Comparison of ENCODE assay signal across 8 mouse cellular contexts in genomic region chr4:132074933-132075769, GRCm38 (mm10). TPM values are rescaled to one million over a fixed set of nuclear protein-coding genes. Genes with fewer than 3 reads are reported as not detected.
A peak's percentile ranks its signal among the peaks of the same experiment; 100 is the strongest.
DNase-seq lines count a peak whose midpoint lies in the region; ATAC-seq lines count a peak whose summit lies in the region.

Gene Epb41 (minus strand): TSS chr4:132075321.

- peak within 1 kb of the TSS; percentile 76 for H3K4me3 ChIP-seq in intestine, embryonic 14.5 days (ENCODE audit: low read depth, low read length)

- DNase-seq in adrenal gland, adult 18-20 months (ENCODE audit: low spot score in 2 of 2) = peak; percentile 98 to 99
- DNase-seq in embryo, embryonic 11 days = peak; percentile 93
- peak; percentile 99 for DNase-seq in gastrocnemius, postnatal 25 days
- peak; percentile 100 for DNase-seq in intestine, embryonic 14.5 days (ENCODE audit: low spot score)
- peak; percentile 92 to 94 for DNase-seq in left cerebral cortex, postnatal 14 days (ENCODE audit: low spot score in 2 of 2)
- peak; percentile 95 for DNase-seq in mesoderm, embryonic 11.5 days (ENCODE audit: low read depth, low spot score)
- DNase-seq in right cerebral cortex, postnatal 36 days (ENCODE audit: low spot score in 2 of 2) = peak; percentile 91 to 93
- peak; percentile 99 for DNase-seq in yolk sac, embryonic 10.5 days (ENCODE audit: low spot score)

- no peaks in the 10 kb centered on the region for H3K9me3 ChIP-seq in intestine, embryonic 14.5 days (ENCODE audit: control insufficient read depth, low read length)

- WGBS in intestine, embryonic 14.5 days = 2% methylated on average over 47 of the region's 47 CpGs

- peak within 1 kb of the TSS; percentile 40 for H3K27ac ChIP-seq in intestine, embryonic 14.5 days (ENCODE audit: low read depth)

- no peaks in the 10 kb centered on the region for H3K27me3 ChIP-seq in intestine, embryonic 14.5 days (replicated peaks; ENCODE audit: control insufficient read depth, insufficient read depth, low read length)

- peaks cover 12% of the 10 kb centered on the region; the same call in 1 of the 2 replicates for H3K4me1 ChIP-seq in intestine, embryonic 14.5 days (replicated peaks; ENCODE audit: control insufficient read depth, insufficient read depth, low read length)

- peak; percentile 96 for ATAC-seq in intestine, embryonic 14.5 days (replicated peaks; ENCODE audit: low FRiP score, low TSS enrichment, low read depth)

- intact Hi-C loops in left cerebral cortex, postnatal 14 days (cut with DNase I) = loop anchor here (5.0 kb wide), 1 partner anchor 43 kb away; no protein-coding TSS in a partner anchor

- H3K36me3 ChIP-seq in intestine, embryonic 14.5 days (ENCODE audit: control insufficient read depth, insufficient read depth, low read length) = no peaks in the 10 kb centered on the region

- H3K4me2 ChIP-seq in intestine, embryonic 14.5 days (ENCODE audit: low read length) = peak within 1 kb of the TSS; percentile 96

- peak within 1 kb of the TSS; percentile 59 for H3K9ac ChIP-seq in intestine, embryonic 14.5 days (ENCODE audit: low read length)

RNA-seq across cellular contexts. Expression of gene Epb41, which starts in this region (rescaled TPM):
- 10 to 100 TPM; 50.9 to 58.5 TPM for total RNA-seq in adrenal gland, adult 18-20 months (2021)
- 10 to 100 TPM; 80.4 to 86.0 TPM for total RNA-seq in gastrocnemius, postnatal 25 days (2021)
- polyA plus RNA-seq in intestine, embryonic 14.5 days (2014; fragmentation: Nextera tagmentation; extraction: Ambion mirVana) = 59.6 and 65.1 TPM in 2 replicates
- 10 to 100 TPM; 26.2 to 28.4 TPM for total RNA-seq in left cerebral cortex, postnatal 14 days (2021)

Comparison
In these comparisons a context has a peak if more than half of its experiments do, and no peak if none do; other contexts are left out.
1. Peak in every context shown above with its lines: DNase-seq, ATAC-seq, H3K4me3 ChIP-seq and H3K27ac ChIP-seq.